Mouse (Mus musculus): Measurements from ENCODE around the gene Mindy3. TPM values are rescaled to one million over a fixed set of nuclear protein-coding genes. Genes with fewer than 3 reads are reported as not detected.

The Mindy3 gene
- total RNA-seq, 2 experiments from 2014 or later: 49.8 to 56.2 TPM

GRCm38 (mm10) chr2:12305064-12305650 is 114.1 kb downstream of the Mindy3 start:
- DNase-seq (ENCODE audit: low spot score in 2 of 2): no peak

GRCm38 (mm10) chr2:12301431-12302170 is 117.7 kb downstream of the Mindy3 start, which contains the start of gene Itga8:
TSS of gene Itga8 (minus strand) at chr2:12301922.
- peak; percentile 88 for DNase-seq (ENCODE audit: low spot score in 2 of 2)

- DNase-seq (ENCODE audit: low spot score in 2 of 2): no peak
Observed at GRCm38 (mm10) chr2:12300449-12301228, 118.6 kb downstream of the Mindy3 start.

- no peak for DNase-seq (ENCODE audit: low spot score in 2 of 2)
Observed at GRCm38 (mm10) chr2:12297287-12297686, 122.0 kb downstream of the Mindy3 start.

Other genes starting within 250 kb of the Mindy3 start
- gene Itga8, start 117.5 kb downstream of the Mindy3 start, total RNA-seq (2021): 10 to 100 TPM in 1 of 2 experiments, 1 to 10 TPM in 1; 8.7 to 11.8 TPM